Mouse (Mus musculus): ENCODE data around the gene Ndufc2. TPM values are rescaled to one million over a fixed set of nuclear protein-coding genes. Genes with fewer than 3 reads are reported as not detected.

Gene Ndufc2
- polyA plus RNA-seq, 1 experiment from 2014 or later, result 744 TPM

DNA sequence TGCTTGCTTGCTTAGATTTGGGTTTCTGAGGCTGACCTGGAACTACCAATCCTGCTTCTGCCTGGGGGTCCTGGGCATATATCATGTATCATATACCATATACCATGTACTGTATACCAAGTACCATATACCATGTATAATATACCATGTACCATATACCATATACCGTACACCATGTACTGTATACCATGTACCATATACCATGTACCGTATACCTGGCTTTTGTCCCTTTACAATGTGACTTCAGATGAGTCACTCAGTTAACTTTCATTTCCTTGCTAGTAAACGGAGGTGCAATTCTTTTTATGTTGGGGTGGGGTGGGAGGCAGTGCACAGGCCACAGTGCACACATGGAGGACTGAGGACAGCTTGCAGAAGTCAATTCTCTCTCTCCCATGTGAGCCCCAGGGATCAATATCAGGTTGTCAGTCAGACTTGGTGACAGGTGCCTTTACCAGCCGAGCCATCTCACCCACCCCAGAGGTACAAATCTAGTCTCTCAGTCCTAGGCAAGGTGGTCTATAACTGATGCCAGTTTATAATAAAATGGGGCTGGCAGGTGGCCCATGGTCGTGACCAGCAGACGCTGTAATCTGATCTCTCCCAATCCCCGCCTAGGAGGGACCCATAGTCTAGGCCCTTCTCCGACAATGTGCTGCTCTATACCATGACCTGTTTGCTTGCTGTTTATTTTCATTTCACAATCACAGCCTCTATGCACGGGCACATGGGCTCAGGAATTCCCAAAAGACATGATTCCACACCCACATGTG lies 15.3 kb downstream of the Ndufc2 start:
- no peaks in the 10 kb centered on the region for H3K4me1 ChIP-seq (replicated peaks; ENCODE audit: insufficient read depth, low read length)
- H3K4me3 ChIP-seq (replicated peaks; ENCODE audit: low read depth, low read length), result no peak overlapping the region
- WGBS, result 35% methylated on average over 9 of the region's 9 CpGs
- no peaks in the 10 kb centered on the region for H3K27me3 ChIP-seq (ENCODE audit: insufficient read depth, low read length)
- H3K4me2 ChIP-seq (ENCODE audit: low read length), result no peak overlapping the region
- no peak overlapping the region for H3K9ac ChIP-seq (ENCODE audit: low read depth, low read length)
- no peak for TF ChIP-seq CTCF (IDR thresholded peaks at IDR 0.05; ENCODE audit: low read depth)
- no peak for ATAC-seq (replicated peaks; ENCODE audit: low FRiP score, low read depth)
- no peak overlapping the region for H3K27ac ChIP-seq
- no peak for DNase-seq (ENCODE audit: low spot score)
- H3K9me3 ChIP-seq (replicated peaks; ENCODE audit: low read length), result no peaks in the 10 kb centered on the region
- H3K36me3 ChIP-seq (ENCODE audit: insufficient read depth, low read length), result peaks cover 11% of the 10 kb centered on the region

GRCm38 (mm10) chr7:97416473-97416872 lies 16.7 kb downstream of the Ndufc2 start:
- Histone ChIP-seq H3K4me1 (replicated peaks; ENCODE audit: insufficient read depth, low read length) (no peaks in the 10 kb centered on the region), H3K36me3 (ENCODE audit: insufficient read depth, low read length) (no peaks in the 10 kb centered on the region), H3K4me2 (ENCODE audit: low read length) (no peak overlapping the region), H3K9ac (ENCODE audit: low read depth, low read length) (no peak overlapping the region), H3K27me3 (ENCODE audit: insufficient read depth, low read length) (no peaks in the 10 kb centered on the region), H3K27ac (no peak overlapping the region), H3K4me3 (replicated peaks; ENCODE audit: low read depth, low read length) (no peak overlapping the region), H3K9me3 (replicated peaks; ENCODE audit: low read length) (no peaks in the 10 kb centered on the region)
- DNase-seq (ENCODE audit: low spot score) (no peak), ATAC-seq (replicated peaks; ENCODE audit: low FRiP score, low read depth) (no peak)
- WGBS, result 90% methylated on average over 4 of the region's 4 CpGs
- no peak for TF ChIP-seq CTCF (IDR thresholded peaks at IDR 0.05; ENCODE audit: low read depth)

DNA sequence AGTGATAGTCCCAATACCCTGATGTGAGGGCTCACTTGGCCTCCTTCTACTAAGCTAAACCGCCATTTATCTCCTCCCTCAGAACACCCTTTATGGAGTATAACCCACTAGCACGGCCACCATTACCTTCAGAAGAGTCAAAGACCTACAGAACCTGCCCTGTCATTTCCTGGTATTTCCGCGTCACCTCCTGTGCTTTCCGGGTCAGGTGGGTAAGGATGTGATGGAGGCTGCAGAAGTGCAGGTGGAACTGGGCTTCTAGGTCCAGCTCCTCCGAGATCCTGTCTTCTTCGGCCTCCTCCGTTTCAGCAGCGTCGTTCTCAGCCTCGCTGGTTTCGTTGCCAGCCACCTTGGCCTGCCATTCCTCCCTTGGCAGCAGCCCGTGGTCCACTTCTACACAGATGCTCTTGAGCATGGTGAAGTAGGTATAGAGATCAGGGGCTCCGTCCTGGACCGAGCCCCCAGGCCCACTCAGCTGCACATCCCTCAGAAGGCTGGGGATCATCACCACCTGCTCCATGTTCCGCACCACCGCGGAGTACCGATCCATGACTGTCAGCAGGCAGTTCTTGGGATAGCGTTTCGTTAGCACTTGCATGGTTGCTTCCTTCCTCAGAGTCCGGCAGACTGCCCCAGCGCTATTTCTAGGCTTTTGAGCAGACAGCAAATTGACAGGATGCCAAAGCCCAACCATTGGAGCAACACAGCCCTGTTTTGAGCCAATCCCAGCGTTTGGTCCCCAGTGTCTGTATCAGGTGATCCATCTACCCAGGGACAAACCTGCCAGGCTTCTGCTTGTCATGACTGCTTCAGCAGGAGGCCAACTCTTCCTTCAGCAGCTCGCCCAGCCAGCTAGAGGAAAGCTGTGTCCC lies 17.3 kb downstream of the Ndufc2 start, which contains the start of gene Thrsp:
TSS of gene Thrsp (minus strand) at position 825 of the 872 bp plus-strand sequence.
- no peak within 1 kb of the TSS for H3K4me2 ChIP-seq (ENCODE audit: low read length)
- H3K27me3 ChIP-seq (ENCODE audit: insufficient read depth, low read length), result no peaks in the 10 kb centered on the region
- TF ChIP-seq CTCF (IDR thresholded peaks at IDR 0.05; ENCODE audit: low read depth), result no peak
- H3K9me3 ChIP-seq (replicated peaks; ENCODE audit: low read length), result no peaks in the 10 kb centered on the region
- no peak within 1 kb of the TSS for H3K4me3 ChIP-seq (replicated peaks; ENCODE audit: low read depth, low read length)
- ATAC-seq (replicated peaks; ENCODE audit: low FRiP score, low read depth) (peak; percentile 37; the same call in 1 of the 2 replicates), DNase-seq (ENCODE audit: low spot score) (peak; percentile 64)
- no peaks in the 10 kb centered on the region for H3K4me1 ChIP-seq (replicated peaks; ENCODE audit: insufficient read depth, low read length)
- no peaks in the 10 kb centered on the region for H3K36me3 ChIP-seq (ENCODE audit: insufficient read depth, low read length)
- 65% methylated on average over 25 of the region's 25 CpGs for WGBS
- no peak within 1 kb of the TSS for H3K27ac ChIP-seq
- no peak within 1 kb of the TSS for H3K9ac ChIP-seq (ENCODE audit: low read depth, low read length)

DNA sequence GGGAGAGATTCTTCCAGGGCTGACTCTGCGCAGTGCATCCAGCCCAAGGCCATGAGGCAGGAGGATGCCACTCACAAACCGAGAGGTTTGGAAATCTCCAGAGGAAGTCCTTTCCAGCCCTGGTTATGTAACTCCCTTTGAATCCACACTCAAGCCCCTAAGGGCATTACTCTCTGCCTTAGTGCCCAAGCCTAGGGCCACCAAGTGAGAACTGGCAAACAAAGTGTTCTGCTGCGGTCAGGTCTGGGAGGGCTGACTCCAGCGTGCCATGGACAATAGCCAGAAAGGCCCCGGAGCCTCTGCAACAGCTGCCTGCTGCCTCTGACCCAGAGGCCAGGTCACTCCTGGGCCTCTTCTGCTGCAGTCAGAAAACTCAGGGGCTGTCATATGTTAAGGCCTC lies 18.9 kb downstream of the Ndufc2 start:
- 67% methylated on average over 5 of the region's 5 CpGs for WGBS
- H3K9ac ChIP-seq (ENCODE audit: low read depth, low read length), result no peak overlapping the region
- no peak for TF ChIP-seq CTCF (IDR thresholded peaks at IDR 0.05; ENCODE audit: low read depth)
- no peak overlapping the region for H3K4me2 ChIP-seq (ENCODE audit: low read length)
- H3K4me3 ChIP-seq (replicated peaks; ENCODE audit: low read depth, low read length), result no peak overlapping the region
- no peaks in the 10 kb centered on the region for H3K4me1 ChIP-seq (replicated peaks; ENCODE audit: insufficient read depth, low read length)
- H3K27me3 ChIP-seq (ENCODE audit: insufficient read depth, low read length), result no peaks in the 10 kb centered on the region
- no peaks in the 10 kb centered on the region for H3K9me3 ChIP-seq (replicated peaks; ENCODE audit: low read length)
- DNase-seq (ENCODE audit: low spot score), result no peak
- no peaks in the 10 kb centered on the region for H3K36me3 ChIP-seq (ENCODE audit: insufficient read depth, low read length)
- no peak overlapping the region for H3K27ac ChIP-seq
- no peak for ATAC-seq (replicated peaks; ENCODE audit: low FRiP score, low read depth)

DNA sequence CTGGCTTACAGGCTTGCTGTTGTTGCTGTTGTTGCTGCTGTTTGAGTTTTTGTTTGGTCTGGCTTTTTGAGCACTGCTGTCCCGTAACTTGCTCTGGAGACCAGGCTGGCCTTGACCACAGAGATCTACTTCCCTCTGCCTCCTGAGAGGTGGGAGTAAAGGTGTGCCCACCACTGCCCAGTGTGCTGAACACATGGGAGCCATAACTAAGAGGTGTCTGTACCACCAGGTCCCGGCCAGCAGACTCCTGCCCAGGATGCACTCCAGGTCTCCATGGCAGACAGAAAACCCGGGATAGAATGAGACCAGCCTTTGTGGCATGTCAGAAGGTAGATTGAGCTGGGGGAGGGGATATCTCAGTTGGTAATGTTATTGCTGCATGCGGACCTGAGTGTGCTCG lies 19.4 kb downstream of the Ndufc2 start:
- H3K4me1 ChIP-seq (replicated peaks; ENCODE audit: insufficient read depth, low read length), result no peaks in the 10 kb centered on the region
- TF ChIP-seq CTCF (IDR thresholded peaks at IDR 0.05; ENCODE audit: low read depth), result no peak
- H3K9ac ChIP-seq (ENCODE audit: low read depth, low read length), result no peak overlapping the region
- H3K4me3 ChIP-seq (replicated peaks; ENCODE audit: low read depth, low read length), result no peak overlapping the region
- H3K9me3 ChIP-seq (replicated peaks; ENCODE audit: low read length), result no peaks in the 10 kb centered on the region
- ATAC-seq (replicated peaks; ENCODE audit: low FRiP score, low read depth) (no peak), DNase-seq (ENCODE audit: low spot score) (no peak)
- H3K27ac ChIP-seq, result no peak overlapping the region
- H3K4me2 ChIP-seq (ENCODE audit: low read length), result no peak overlapping the region
- no peaks in the 10 kb centered on the region for H3K27me3 ChIP-seq (ENCODE audit: insufficient read depth, low read length)
- 84% methylated on average over 5 of the region's 5 CpGs for WGBS
- no peaks in the 10 kb centered on the region for H3K36me3 ChIP-seq (ENCODE audit: insufficient read depth, low read length)

GRCm38 (mm10) chr7:97420406-97420805 lies 20.6 kb downstream of the Ndufc2 start:
- Histone ChIP-seq H3K4me2 (ENCODE audit: low read length) (no peak overlapping the region), H3K9me3 (replicated peaks; ENCODE audit: low read length) (no peaks in the 10 kb centered on the region), H3K4me3 (replicated peaks; ENCODE audit: low read depth, low read length) (no peak overlapping the region), H3K27ac (no peak overlapping the region), H3K27me3 (ENCODE audit: insufficient read depth, low read length) (no peaks in the 10 kb centered on the region), H3K9ac (ENCODE audit: low read depth, low read length) (no peak overlapping the region), H3K36me3 (ENCODE audit: insufficient read depth, low read length) (no peaks in the 10 kb centered on the region), H3K4me1 (replicated peaks; ENCODE audit: insufficient read depth, low read length) (no peaks in the 10 kb centered on the region)
- ATAC-seq (replicated peaks; ENCODE audit: low FRiP score, low read depth) (no peak), DNase-seq (ENCODE audit: low spot score) (no peak)
- TF ChIP-seq CTCF (IDR thresholded peaks at IDR 0.05; ENCODE audit: low read depth), result no peak
- WGBS, result 38% methylated on average over 1 of the region's 1 CpGs
